ENCODE assay signal across 13 mouse cellular contexts in genomic region chr11:99142493-99143095, GRCm38 (mm10). TPM values are rescaled to one million over a fixed set of nuclear protein-coding genes. Genes with fewer than 3 reads are reported as not detected.
DNase-seq lines count a peak whose midpoint lies in the region; ATAC-seq and TF ChIP-seq lines count a peak whose summit lies in the region.
"Had no signal": no experiment of that assay in that cellular context is flagged by ENCODE, and none has a peak within 500 bp of the region (broad histone marks: within the 10 kb centered on the region; RNA-seq: fewer than 3 reads in every experiment).

No protein-coding gene starts in this region.

- DNase-seq in hindbrain, embryonic 14.5 days (ENCODE audit: low spot score) = no peak
- no peak for DNase-seq in thymus, adult 2 months
- no peak for DNase-seq in thymus, adult 18-20 months
- no peak for DNase-seq in midbrain, embryonic 10.5 days (ENCODE audit: low spot score)
- no peak for DNase-seq in spleen, postnatal 36 days (ENCODE audit: low spot score in 2 of 2)
- DNase-seq: cerebellum, adult 11 months; kidney, postnatal 25 days; liver had no signal

- no peak for TF ChIP-seq POLR2A in thymus, adult 2 months (IDR thresholded peaks at IDR 0.05; ENCODE audit: control insufficient read depth, extremely low read depth, insufficient read depth, low read length, poor library complexity)

- H3K4me1 ChIP-seq in hindbrain, embryonic 12.5 days = peaks cover 35% of the 10 kb centered on the region
- H3K4me1 ChIP-seq in hindbrain, embryonic 14.5 days (replicated peaks; ENCODE audit: control insufficient read depth, insufficient read depth, low read length) = peaks cover 13% of the 10 kb centered on the region
- H3K4me1 ChIP-seq in thymus, adult 2 months (replicated peaks; ENCODE audit: control insufficient read depth, insufficient read depth, low read length) = peaks cover 66% of the 10 kb centered on the region
- peaks cover 60% of the 10 kb centered on the region for H3K4me1 ChIP-seq in embryonic facial prominence, embryonic 13.5 days
- peaks cover 28% of the 10 kb centered on the region for H3K4me1 ChIP-seq in midbrain, embryonic 10.5 days

- 50% methylated on average over 18 of the region's 18 CpGs for WGBS in hindbrain, embryonic 12.5 days
- 36% methylated on average over 18 of the region's 18 CpGs for WGBS in hindbrain, embryonic 14.5 days
- WGBS in thymus, adult 2 months = 24% methylated on average over 18 of the region's 18 CpGs
- 46% methylated on average over 18 of the region's 18 CpGs for WGBS in embryonic facial prominence, embryonic 13.5 days
- WGBS in midbrain, embryonic 10.5 days = 75% methylated on average over 18 of the region's 18 CpGs

- no peak overlapping the region for H3K4me2 ChIP-seq in hindbrain, embryonic 12.5 days (replicated peaks)
- H3K4me2 ChIP-seq in hindbrain, embryonic 14.5 days (replicated peaks) = no peak overlapping the region
- no peak overlapping the region for H3K4me2 ChIP-seq in embryonic facial prominence, embryonic 13.5 days

- no peaks in the 10 kb centered on the region for H3K9me3 ChIP-seq in hindbrain, embryonic 12.5 days (replicated peaks)
- no peaks in the 10 kb centered on the region for H3K9me3 ChIP-seq in hindbrain, embryonic 14.5 days (ENCODE audit: control insufficient read depth, low read length)
- H3K9me3 ChIP-seq in embryonic facial prominence, embryonic 13.5 days = no peaks in the 10 kb centered on the region
- H3K9me3 ChIP-seq in midbrain, embryonic 10.5 days (replicated peaks) = no peaks in the 10 kb centered on the region

- ATAC-seq in hindbrain, embryonic 12.5 days (ENCODE audit: low FRiP score) = no peak
- no peak for ATAC-seq in hindbrain, embryonic 14.5 days (ENCODE audit: low FRiP score)
- no peak for ATAC-seq in embryonic facial prominence, embryonic 13.5 days (ENCODE audit: insufficient number of reproducible peaks, insufficient read depth, low FRiP score, low TSS enrichment, low read depth)
- ATAC-seq in monocyte, adult 5-6 weeks (replicated peaks; ENCODE audit: insufficient number of reproducible peaks, low FRiP score, low TSS enrichment, poor library complexity, severe bottlenecking) = peak; percentile 10; the same call in 1 of the 2 replicates

- no peak overlapping the region for H3K4me3 ChIP-seq in hindbrain, embryonic 12.5 days
- H3K4me3 ChIP-seq in hindbrain, embryonic 14.5 days (replicated peaks; ENCODE audit: low read length) = no peak overlapping the region
- H3K4me3 ChIP-seq in thymus, adult 2 months (ENCODE audit: control insufficient read depth, insufficient read depth, low read length) = no peak overlapping the region
- H3K4me3 ChIP-seq in embryonic facial prominence, embryonic 13.5 days = no peak overlapping the region
- no peak overlapping the region for H3K4me3 ChIP-seq in midbrain, embryonic 10.5 days
- H3K4me3 ChIP-seq: myocyte had no signal

- peak overlapping the region; percentile 12; the same call in 1 of the 2 replicates for H3K27ac ChIP-seq in hindbrain, embryonic 12.5 days
- H3K27ac ChIP-seq in hindbrain, embryonic 14.5 days = no peak overlapping the region; the same call in 1 of the 2 replicates
- H3K27ac ChIP-seq in thymus, adult 2 months (ENCODE audit: control insufficient read depth, insufficient read depth, low read length) = peak overlapping the region; percentile 65; the same call in 1 of the 2 replicates
- peak overlapping the region; percentile 67 for H3K27ac ChIP-seq in embryonic facial prominence, embryonic 13.5 days
- H3K27ac ChIP-seq in midbrain, embryonic 10.5 days (replicated peaks) = no peak overlapping the region

- 0 out of 2 replicates have a peak, but pooled peaks cover 3% of the 10 kb centered on the region for H3K27me3 ChIP-seq in hindbrain, embryonic 12.5 days
- no peaks in the 10 kb centered on the region; the same call in 1 of the 2 replicates for H3K27me3 ChIP-seq in hindbrain, embryonic 14.5 days (ENCODE audit: control insufficient read depth, insufficient read depth, low read length)
- H3K27me3 ChIP-seq in thymus, adult 2 months (ENCODE audit: control insufficient read depth, insufficient read depth, low read length) = no peaks in the 10 kb centered on the region
- no peaks in the 10 kb centered on the region for H3K27me3 ChIP-seq in embryonic facial prominence, embryonic 13.5 days
- H3K27me3 ChIP-seq in midbrain, embryonic 10.5 days (ENCODE audit: low read depth, poor library complexity, severe bottlenecking) = no peaks in the 10 kb centered on the region

- no peak for TF ChIP-seq CTCF in thymus, adult 2 months (IDR thresholded peaks at IDR 0.05; ENCODE audit: borderline replicate concordance, control insufficient read depth, extremely low read depth, insufficient read depth, low read length, poor library complexity)

- H3K9ac ChIP-seq in hindbrain, embryonic 12.5 days = no peak overlapping the region
- no peak overlapping the region for H3K9ac ChIP-seq in hindbrain, embryonic 14.5 days
- no peak overlapping the region for H3K9ac ChIP-seq in embryonic facial prominence, embryonic 13.5 days

- H3K36me3 ChIP-seq in hindbrain, embryonic 12.5 days = no peaks in the 10 kb centered on the region
- H3K36me3 ChIP-seq in hindbrain, embryonic 14.5 days (replicated peaks; ENCODE audit: control insufficient read depth, insufficient read depth) = no peaks in the 10 kb centered on the region
- H3K36me3 ChIP-seq in thymus, adult 2 months (ENCODE audit: control insufficient read depth, insufficient read depth, low read length) = 0 out of 2 replicates have a peak, but pooled peaks cover 4% of the 10 kb centered on the region
- no peaks in the 10 kb centered on the region for H3K36me3 ChIP-seq in embryonic facial prominence, embryonic 13.5 days
- no peaks in the 10 kb centered on the region for H3K36me3 ChIP-seq in midbrain, embryonic 10.5 days

RNA-seq across cellular contexts. Expression of gene Ccr7, which starts 12.3 kb away (rescaled TPM):
- polyA plus RNA-seq in hindbrain, embryonic 12.5 days (2016; fragmentation: Nextera tagmentation; extraction: Ambion mirVana) = 0.25 and 0.42 TPM in 2 replicates
- polyA plus RNA-seq in hindbrain, embryonic 14.5 days (2014; fragmentation: Nextera tagmentation; extraction: Ambion mirVana) = 0.23 TPM in 1 of 2 replicates, not detected in the other
- polyA plus RNA-seq in thymus, adult 2 months (2012; rRNA removed) = 202 and 240 TPM in 2 replicates
- 0.30 and 0.69 TPM in 2 replicates for polyA plus RNA-seq in embryonic facial prominence, embryonic 13.5 days (2015; fragmentation: Nextera tagmentation; extraction: Ambion mirVana)
- 13.3 to 31.2 TPM (median 29.2 TPM) in 3 replicates for total RNA-seq in monocyte, adult 5-6 weeks (2017)
- 0.14 TPM in 1 of 2 replicates, not detected in the other for polyA plus RNA-seq in midbrain, embryonic 10.5 days (2016; fragmentation: Nextera tagmentation; extraction: Ambion mirVana)
- total RNA-seq: gastrocnemius, adult 8-10 months had no signal

RNA-seq across cellular contexts. Expression of gene Tns4, which starts 53.5 kb away (rescaled TPM):
- 0.32 and 0.36 TPM in 2 replicates for polyA plus RNA-seq in hindbrain, embryonic 12.5 days (2016; fragmentation: Nextera tagmentation; extraction: Ambion mirVana)
- 0.20 TPM in 1 of 2 replicates, not detected in the other for polyA plus RNA-seq in hindbrain, embryonic 14.5 days (2014; fragmentation: Nextera tagmentation; extraction: Ambion mirVana)
- polyA plus RNA-seq in thymus, adult 2 months (2012; rRNA removed) = 5.2 and 7.5 TPM in 2 replicates
- polyA plus RNA-seq in embryonic facial prominence, embryonic 13.5 days (2015; fragmentation: Nextera tagmentation; extraction: Ambion mirVana) = 0.53 and 0.73 TPM in 2 replicates
- 4.1 to 6.4 TPM (median 4.2 TPM) in 3 replicates for total RNA-seq in monocyte, adult 5-6 weeks (2017)
- 0.55 and 0.84 TPM in 2 replicates for polyA plus RNA-seq in midbrain, embryonic 10.5 days (2016; fragmentation: Nextera tagmentation; extraction: Ambion mirVana)
- total RNA-seq: gastrocnemius, adult 8-10 months had no signal

Comparison
In these comparisons a context has a peak if more than half of its experiments do, and no peak if none do; other contexts are left out.
1. H3K27ac ChIP-seq: peak in hindbrain, embryonic 12.5 days (single experiment), thymus, adult 2 months (single experiment) and embryonic facial prominence, embryonic 13.5 days (single experiment); none in hindbrain, embryonic 14.5 days (single experiment) and midbrain, embryonic 10.5 days (single experiment).
2. RNA of gene Ccr7, which starts 12.3 kb away (polyA plus RNA-seq): 202 to 240 TPM in thymus, adult 2 months; 0.30 to 0.69 TPM in embryonic facial prominence, embryonic 13.5 days, 0.25 to 0.42 TPM in hindbrain, embryonic 12.5 days, 0.14 TPM in midbrain, embryonic 10.5 days and 0.23 TPM in hindbrain, embryonic 14.5 days; every median in the first group is over 100 times any median in the second.